Mouse (Mus musculus): ENCODE measurements around the gene Golga1.

Gene Golga1

DNA sequence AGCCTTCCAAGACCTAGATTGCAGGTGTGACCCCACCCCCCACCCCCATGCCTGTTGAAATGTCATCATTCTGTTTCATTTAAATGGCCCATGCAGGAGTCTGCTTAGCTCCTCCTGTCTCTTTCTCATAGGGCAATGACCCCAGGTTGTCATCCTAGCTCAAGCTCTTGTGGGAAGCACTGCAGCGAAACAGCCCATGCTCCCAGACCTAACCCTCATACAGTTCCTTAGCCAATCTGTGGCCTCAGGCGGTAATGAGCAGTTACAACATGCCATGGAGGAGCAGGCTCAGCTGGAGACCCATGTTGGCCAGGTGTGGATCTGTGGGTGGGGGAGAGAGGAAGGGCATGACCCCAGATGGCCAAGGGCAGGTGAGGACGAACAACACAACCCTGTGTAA, 90.2 kb downstream of the Golga1 start:
- no peak for DNase-seq (ENCODE audit: low spot score)

- DNase-seq (ENCODE audit: low spot score), result no peak
Measured at GRCm38 (mm10) chr2:38974171-38974570, 91.2 kb downstream of the Golga1 start.

DNA sequence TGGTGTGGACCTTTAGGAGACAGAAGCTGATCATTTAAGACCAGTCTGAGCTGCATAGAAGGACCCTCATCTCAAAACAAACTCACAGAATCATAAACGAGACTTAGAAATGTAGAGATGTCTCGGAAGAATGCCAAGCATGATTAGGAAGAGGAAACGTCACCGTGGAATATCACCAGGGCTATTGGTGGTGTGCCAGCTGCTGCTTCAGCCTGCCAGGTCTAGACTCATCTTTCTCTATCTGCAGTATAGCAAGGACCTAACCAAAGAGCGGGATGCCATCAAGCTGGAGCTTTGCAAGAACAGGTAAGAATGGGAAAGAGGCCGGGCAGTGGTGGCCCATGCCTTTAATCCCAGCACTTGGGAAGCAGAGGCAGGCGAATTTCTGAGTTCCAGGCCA, 91.6 kb downstream of the Golga1 start:
- DNase-seq (ENCODE audit: low spot score), result no peak

DNA sequence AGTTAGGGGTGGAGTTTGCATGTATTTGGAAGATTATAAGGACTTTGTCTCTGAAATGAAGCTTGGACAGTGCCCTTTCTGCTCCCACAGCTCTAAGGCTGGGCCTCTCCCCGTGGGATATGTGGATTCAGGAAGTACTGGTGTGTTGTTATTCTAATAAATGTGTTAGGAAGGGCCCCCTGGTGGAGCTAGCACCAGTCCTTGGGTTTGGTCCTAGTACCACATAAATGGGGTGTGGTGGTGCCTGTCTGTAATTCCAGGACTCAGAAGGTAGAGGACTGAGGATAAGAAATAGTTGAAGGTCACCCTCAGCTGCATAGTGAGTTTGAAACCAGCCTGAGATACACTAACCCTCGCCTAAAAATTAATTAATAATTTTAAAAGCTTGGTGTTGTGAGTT, 92.1 kb downstream of the Golga1 start:
- DNase-seq (ENCODE audit: low spot score), result no peak

- DNase-seq (ENCODE audit: low spot score), result no peak
Measured at GRCm38 (mm10) chr2:38970057-38970456, 95.3 kb downstream of the Golga1 start.

DNA sequence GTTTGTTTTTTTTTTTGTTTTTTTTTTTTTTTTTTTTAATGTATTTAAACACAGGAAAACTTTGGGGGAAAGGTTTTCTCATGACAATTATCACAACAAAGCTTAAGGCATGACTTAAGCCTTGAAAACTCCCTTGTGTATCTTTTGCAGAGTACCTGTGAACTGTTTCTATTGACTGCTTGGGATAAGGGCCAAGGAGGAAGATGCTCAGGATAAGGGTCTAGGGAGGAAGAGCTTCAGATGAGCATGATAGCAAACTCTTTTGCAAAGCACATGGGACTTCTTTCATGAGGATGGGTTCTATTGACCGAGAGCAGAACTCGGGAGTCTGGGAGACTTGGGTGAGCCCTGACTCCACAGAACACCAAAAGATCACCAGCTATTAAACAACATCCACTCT, 95.7 kb downstream of the Golga1 start:
- DNase-seq (ENCODE audit: low spot score), result no peak
